Mouse (Mus musculus): ENCODE data around the gene Tmed5. TPM values are rescaled to one million over a fixed set of nuclear protein-coding genes. Genes with fewer than 3 reads are reported as not detected.

Gene Tmed5
- total RNA-seq, 1 experiment from 2014 or later: 71.0 TPM

DNA sequence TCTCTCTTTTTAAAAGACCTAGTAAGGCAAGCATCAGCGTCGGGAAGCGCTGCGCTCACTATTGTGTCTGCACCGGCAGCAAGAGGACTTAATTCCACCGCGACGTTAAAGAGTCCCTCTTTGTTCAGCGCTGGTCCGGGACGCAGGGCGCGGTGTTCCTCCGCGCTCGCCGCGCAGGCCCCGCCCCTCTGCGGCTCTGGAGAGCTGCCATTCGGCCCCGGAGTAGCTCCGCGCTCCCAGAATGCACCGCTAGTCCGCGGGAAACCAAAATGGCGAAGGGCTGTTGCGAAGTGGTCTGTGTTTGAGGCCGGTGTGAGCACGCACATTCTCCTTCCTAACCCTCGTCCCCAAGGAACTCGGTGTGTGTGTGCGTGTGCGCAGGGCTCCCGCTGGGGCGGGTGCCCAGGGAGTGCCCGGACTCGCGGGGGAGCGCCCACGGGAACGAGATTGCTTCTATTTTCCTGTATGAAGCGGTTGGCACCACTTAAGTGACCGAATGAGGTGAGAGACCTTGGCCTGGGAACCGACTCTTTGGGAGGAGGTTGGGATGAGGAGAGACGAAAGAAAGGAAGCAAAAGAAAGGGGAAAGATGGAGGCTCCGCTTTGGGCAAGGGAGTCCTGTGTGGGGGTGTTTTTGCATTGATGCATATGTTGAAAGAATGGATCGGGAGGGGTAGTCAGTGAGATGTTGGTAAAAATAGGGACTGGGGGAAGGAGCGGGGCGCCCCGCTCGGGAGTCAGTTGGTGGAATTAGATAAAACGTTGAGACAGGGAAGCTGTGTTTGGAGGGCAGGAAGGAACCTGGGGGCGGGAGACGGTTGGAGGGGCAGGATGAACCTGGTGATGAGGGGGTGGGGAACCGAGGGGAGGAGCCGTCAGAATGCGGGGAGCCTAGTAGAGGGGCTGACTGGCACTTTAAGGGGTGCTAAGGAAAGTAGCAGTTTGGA, 66.7 kb downstream of the Tmed5 start, which contains the start of gene Mtf2:
TSS of gene Mtf2 (plus strand) at position 210 of the 947 bp plus-strand sequence.
- ATAC-seq (ENCODE audit: extremely low read depth, insufficient number of reproducible peaks, low FRiP score, poor library complexity, severe bottlenecking): peak; percentile 99

DNA sequence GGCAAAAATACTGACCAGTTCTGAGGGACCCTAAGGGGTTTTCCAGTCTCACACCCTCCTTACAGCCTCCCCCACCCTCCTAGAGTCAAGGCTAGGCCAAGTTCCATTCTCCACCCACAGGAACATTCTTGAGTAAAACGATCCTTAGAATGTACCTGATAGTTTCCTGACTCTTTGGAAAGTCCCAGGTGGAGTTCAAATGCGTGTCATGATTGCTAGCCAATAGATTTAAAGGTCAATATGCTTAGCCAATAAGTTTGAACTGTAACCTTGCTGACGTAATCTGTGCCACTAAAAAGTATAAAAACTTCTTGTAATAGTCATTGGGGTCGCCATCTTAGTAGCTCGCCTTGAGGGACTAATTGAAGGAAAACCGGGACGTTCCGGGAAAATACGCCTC, 72.0 kb downstream of the Tmed5 start:
- ATAC-seq (ENCODE audit: extremely low read depth, insufficient number of reproducible peaks, low FRiP score, poor library complexity, severe bottlenecking): no peak

Other genes starting within 250 kb of the Tmed5 start
- 399 and 518 TPM in 2 replicates for gene Rpl5, start 232.1 kb downstream of the Tmed5 start, total RNA-seq (2017)
- gene Fam69a, start 145.5 kb downstream of the Tmed5 start, total RNA-seq (2017): 39.3 and 44.8 TPM in 2 replicates
- 72.9 and 85.4 TPM in 2 replicates for gene Mtf2, start 66.9 kb downstream of the Tmed5 start, total RNA-seq (2017)
- gene Ccdc18, start 255 bp upstream of the Tmed5 start, total RNA-seq (2017): 2.0 and 7.1 TPM in 2 replicates
- 41.3 and 42.4 TPM in 2 replicates for gene Dr1, start 136.3 kb upstream of the Tmed5 start, total RNA-seq (2017)
- gene Pigg, start 180.0 kb upstream of the Tmed5 start, total RNA-seq (2017): 4.8 and 5.2 TPM in 2 replicates
- gene Gm42517, start 235.3 kb upstream of the Tmed5 start, total RNA-seq (2017): not detected in 2 replicates